Mouse (Mus musculus) G1E (cell line): Measurements from ENCODE around the gene Zfp947.
"Not testable (repeated sequence)": the region's sequence is repeated elsewhere in the genome, so short reads cannot be mapped to it uniquely, and the experiment has no call there.

Source experiments
- CTCF ChIP-seq: IDR thresholded peaks from 2 replicates; pipeline ENCODE4 v1.5.1; 2012; ENCODE audit warnings: low read depth, low read length, inconsistent platforms, mixed read lengths
- GATA1 ChIP-seq: IDR thresholded peaks from 2 replicates; pipeline ENCODE4 v1.6.1; 2012; ENCODE audit warnings: borderline replicate concordance, low read length, inconsistent platforms, mixed read lengths

DNA sequence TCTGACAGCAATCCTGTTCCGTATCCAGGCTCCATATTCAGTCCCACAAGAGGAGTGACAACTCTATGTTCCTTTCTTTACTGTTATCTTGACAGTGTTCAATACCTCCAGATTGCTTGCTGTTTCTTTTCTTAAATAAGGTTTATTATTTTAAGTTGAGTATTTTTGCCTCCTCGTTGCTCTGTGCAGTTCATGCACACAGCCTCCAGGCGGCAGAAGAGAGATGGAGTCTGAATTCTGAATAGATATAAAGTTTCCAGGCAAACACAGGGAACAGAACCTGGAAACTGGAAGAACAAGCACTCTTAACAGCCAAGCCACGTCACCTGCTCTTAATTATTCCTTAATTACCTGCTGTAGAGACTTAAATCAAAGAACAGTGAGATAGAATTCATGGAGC, 12.0 kb downstream of the Zfp947 start:
- not testable (repeated sequence) for TF ChIP-seq CTCF, GATA1
